Mouse (Mus musculus) thymus, adult 2 months (tissue): Measurements from ENCODE around the gene Hdac11. TPM values are rescaled to one million over a fixed set of nuclear protein-coding genes. Genes with fewer than 3 reads are reported as not detected.

Experiments used
- DNase-seq: peaks from one replicate; pipeline ENCODE4 v3.0.0; 2021
- H3K27ac ChIP-seq: fragments of 200-500 bp; 2 replicates; pipeline ENCODE4 v1.5.1; 2012; ENCODE audit warnings: low read length, control low read depth; ENCODE audit not compliant: control insufficient read depth, insufficient read depth
- H3K27me3 ChIP-seq: fragments of 200-500 bp; 2 replicates; pipeline ENCODE4 v1.6.1; 2012; ENCODE audit warnings: mild to moderate bottlenecking, low read length, moderate library complexity, mixed read lengths; ENCODE audit not compliant: control insufficient read depth, insufficient read depth
- H3K36me3 ChIP-seq: fragments of 200-500 bp; 2 replicates; pipeline ENCODE4 v1.6.1; 2012; ENCODE audit warnings: mild to moderate bottlenecking, low read length, moderate library complexity; ENCODE audit not compliant: control insufficient read depth, insufficient read depth
- H3K4me1 ChIP-seq: fragments of 200-500 bp; replicated peaks from 2 replicates; pipeline ENCODE4 v1.6.1; 2012; ENCODE audit warnings: low read length; ENCODE audit not compliant: control insufficient read depth, insufficient read depth
- H3K4me3 ChIP-seq: fragments of 200-500 bp; 2 replicates; pipeline ENCODE4 v1.5.1; 2012; ENCODE audit warnings: mild to moderate bottlenecking, low read length, control low read depth, moderate library complexity; ENCODE audit not compliant: control insufficient read depth, insufficient read depth
- CTCF ChIP-seq: fragments of 200-500 bp; IDR thresholded peaks from 2 replicates; pipeline ENCODE4 v1.5.1; 2012; ENCODE audit warnings: mild to moderate bottlenecking, control low read depth, low read length, moderate library complexity, borderline replicate concordance; ENCODE audit not compliant: control insufficient read depth, poor library complexity, insufficient read depth; ENCODE audit errors: extremely low read depth
- POLR2A ChIP-seq: fragments of 200-500 bp; IDR thresholded peaks from 2 replicates; pipeline ENCODE4 v1.6.1; 2012; ENCODE audit warnings: mild to moderate bottlenecking, low read length, control low read depth, moderate library complexity; ENCODE audit not compliant: control insufficient read depth, poor library complexity, insufficient read depth; ENCODE audit errors: extremely low read depth
- WGBS: fragments of 180-500 bp; shearing (Covaris S2); methylation state at CpG from one replicate; pipeline ENCODE4 v1.1.7; 2018; 5-methylcytosine and 5-hydroxymethylcytosine counted together
- polyA plus RNA-seq: library from polyadenylated mRNA; depleted of rRNA; stranded (reverse); fragments of >200 nt; gene quantifications from 2 replicates; pipeline ENCODE4 v1.2.3, GENCODE M21; 2012

Hdac11 gene
- polyA plus RNA-seq, 1 experiment: 16.6 TPM

GRCm38 (mm10) chr6:91173221-91173880, 16.9 kb downstream of the Hdac11 start:
- Histone ChIP-seq H3K4me3 (no peak overlapping the region), H3K36me3 (no peaks in the 10 kb centered on the region), H3K27ac (no peak overlapping the region), H3K27me3 (no peaks in the 10 kb centered on the region), H3K4me1 (no peaks in the 10 kb centered on the region; the same call in 1 of the 2 replicates)
- WGBS: 60% methylated on average over 7 of the region's 7 CpGs
- TF ChIP-seq CTCF: no peak
- no peak for TF ChIP-seq POLR2A
- no peak for DNase-seq

GRCm38 (mm10) chr6:91174211-91174610, 17.7 kb downstream of the Hdac11 start:
- H3K27ac ChIP-seq: no peak overlapping the region
- no peaks in the 10 kb centered on the region for H3K27me3 ChIP-seq
- H3K4me1 ChIP-seq: no peaks in the 10 kb centered on the region; the same call in 1 of the 2 replicates
- DNase-seq: no peak
- H3K36me3 ChIP-seq: no peaks in the 10 kb centered on the region
- WGBS: 66% methylated on average over 3 of the region's 3 CpGs
- TF ChIP-seq CTCF: no peak
- no peak for TF ChIP-seq POLR2A
- H3K4me3 ChIP-seq: no peak overlapping the region

GRCm38 (mm10) chr6:91180767-91181171, 24.3 kb downstream of the Hdac11 start:
- no peaks in the 10 kb centered on the region for H3K27me3 ChIP-seq
- TF ChIP-seq CTCF: no peak
- no peak for TF ChIP-seq POLR2A
- 83% methylated on average over 9 of the region's 9 CpGs for WGBS

GRCm38 (mm10) chr6:91181320-91181719, 24.9 kb downstream of the Hdac11 start:
- Histone ChIP-seq H3K36me3 (no peaks in the 10 kb centered on the region), H3K27ac (no peak overlapping the region), H3K27me3 (no peaks in the 10 kb centered on the region), H3K4me1 (no peaks in the 10 kb centered on the region), H3K4me3 (no peak overlapping the region)
- no peak for DNase-seq
- no peak for TF ChIP-seq CTCF
- no peak for TF ChIP-seq POLR2A
- 82% methylated on average over 2 of the region's 2 CpGs for WGBS

More at GRCm38 (mm10) chr6:91180767-91181171, 24.3 kb downstream of the Hdac11 start:
- Histone ChIP-seq H3K4me1 (no peaks in the 10 kb centered on the region), H3K27ac (no peak overlapping the region), H3K4me3 (no peak overlapping the region), H3K36me3 (no peaks in the 10 kb centered on the region)
- DNase-seq: no peak

GRCm38 (mm10) chr6:91182075-91182490, 25.6 kb downstream of the Hdac11 start:
- TF ChIP-seq POLR2A (no peak), CTCF (no peak)
- no peaks in the 10 kb centered on the region for H3K36me3 ChIP-seq
- H3K27ac ChIP-seq: no peak overlapping the region
- no peak overlapping the region for H3K4me3 ChIP-seq
- DNase-seq: no peak
- no peaks in the 10 kb centered on the region for H3K27me3 ChIP-seq
- WGBS: 86% methylated on average over 4 of the region's 4 CpGs
- no peaks in the 10 kb centered on the region for H3K4me1 ChIP-seq

- Histone ChIP-seq H3K36me3 (no peaks in the 10 kb centered on the region), H3K4me1 (no peaks in the 10 kb centered on the region), H3K27me3 (no peaks in the 10 kb centered on the region), H3K4me3 (no peak overlapping the region), H3K27ac (no peak overlapping the region)
- TF ChIP-seq CTCF (no peak), POLR2A (no peak)
- no peak for DNase-seq
- 15% methylated on average over 1 of the region's 1 CpGs for WGBS
Observed at GRCm38 (mm10) chr6:91183041-91183440, 26.6 kb downstream of the Hdac11 start.
